Mouse (Mus musculus) small intestine, adult 2 months (tissue): Measurements from ENCODE around the gene Egln2. TPM values are rescaled to one million over a fixed set of nuclear protein-coding genes. Genes with fewer than 3 reads are reported as not detected.

ENCODE experiments used
- H3K27ac ChIP-seq: fragments of 200-500 bp; 2 replicates; pipeline ENCODE4 v1.5.1; 2012; ENCODE audit warnings: low read depth, low read length, control low read depth, inconsistent platforms; ENCODE audit not compliant: insufficient read depth
- H3K27me3 ChIP-seq: fragments of 200-500 bp; 2 replicates; pipeline ENCODE4 v1.6.1; 2012; ENCODE audit warnings: mild to moderate bottlenecking, moderate library complexity, low read length, inconsistent platforms; ENCODE audit not compliant: control insufficient read depth, insufficient read depth
- H3K36me3 ChIP-seq: fragments of 200-500 bp; 2 replicates; pipeline ENCODE4 v1.6.1; 2012; ENCODE audit warnings: mild to moderate bottlenecking, low read length, control low read depth, inconsistent platforms; ENCODE audit not compliant: control insufficient read depth, insufficient read depth
- H3K4me1 ChIP-seq: fragments of 200-500 bp; 2 replicates; pipeline ENCODE4 v1.6.1; 2012; ENCODE audit warnings: low read length, inconsistent platforms, mixed read lengths; ENCODE audit not compliant: control insufficient read depth, insufficient read depth, insufficient read length
- H3K4me3 ChIP-seq: fragments of 200-500 bp; 2 replicates; pipeline ENCODE4 v1.5.1; 2012; ENCODE audit warnings: low read depth, mild to moderate bottlenecking, control low read depth, inconsistent platforms, low read length, moderate library complexity
- CTCF ChIP-seq: fragments of 200-500 bp; IDR thresholded peaks from 2 replicates; pipeline ENCODE4 v1.5.1; 2012; ENCODE audit warnings: low read depth, mild to moderate bottlenecking, control low read depth, inconsistent platforms, low read length, moderate library complexity, mixed read lengths; ENCODE audit not compliant: insufficient replicate concordance, insufficient read length; ENCODE audit errors: extremely low read depth
- POLR2A ChIP-seq: fragments of 200-500 bp; IDR thresholded peaks from 2 replicates; pipeline ENCODE4 v1.6.1; 2012; ENCODE audit warnings: low read depth, mild to moderate bottlenecking, control low read depth, inconsistent platforms, low read length, moderate library complexity
- WGBS: fragments of 180-500 bp; shearing (Covaris S2); methylation state at CpG from one replicate; pipeline ENCODE4 v1.1.7; 2018; 5-methylcytosine and 5-hydroxymethylcytosine counted together
- polyA plus RNA-seq: library from polyadenylated mRNA; depleted of rRNA; stranded (reverse); fragments of >200 nt; gene quantifications from 2 replicates; pipeline ENCODE4 v1.2.3, GENCODE M21; 2012; rRNA removed

Egln2 gene
- polyA plus RNA-seq = 64.8 and 129 TPM in 2 replicates

GRCm38 (mm10) chr7:27166614-27167474 lies at the start of gene Egln2:
TSS of gene Egln2 (minus strand) at chr7:27166802.
- peaks cover 5% of the 10 kb centered on the region for H3K36me3 ChIP-seq
- no peaks in the 10 kb centered on the region for H3K27me3 ChIP-seq
- 1% methylated on average over 61 of the region's 61 CpGs for WGBS
- peaks cover 28% of the 10 kb centered on the region for H3K4me1 ChIP-seq
- TF ChIP-seq POLR2A (no peak; the same call in 1 of the 2 replicates), CTCF (no peak)
- H3K4me3 ChIP-seq = peak within 1 kb of the TSS; percentile 81
- H3K27ac ChIP-seq = peak within 1 kb of the TSS; percentile 95

DNA sequence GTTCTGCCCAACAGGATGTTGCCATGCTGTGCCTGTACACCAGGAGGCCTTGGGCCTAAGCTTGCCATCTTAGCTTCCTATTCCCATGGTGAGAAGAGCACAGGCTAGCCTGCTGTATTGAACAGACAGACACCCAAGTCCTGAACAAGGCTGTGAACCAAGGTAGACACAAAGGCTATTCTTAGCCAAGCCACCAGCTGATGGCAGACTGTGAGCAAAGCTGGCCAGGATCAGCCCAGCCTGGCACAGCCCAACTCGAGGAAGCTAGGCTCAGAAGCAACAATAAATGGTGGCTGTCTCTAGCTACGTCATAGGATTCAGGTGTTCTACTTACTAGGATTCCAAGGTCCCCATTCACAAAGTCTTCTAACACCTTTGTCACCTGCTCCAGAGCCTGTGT lies 46.0 kb upstream of the Egln2 start:
- no peaks in the 10 kb centered on the region for H3K27me3 ChIP-seq
- no peak for TF ChIP-seq CTCF
- no peak for TF ChIP-seq POLR2A
- H3K4me1 ChIP-seq = no peaks in the 10 kb centered on the region
- 77% methylated on average over 2 of the region's 2 CpGs for WGBS
- H3K4me3 ChIP-seq = no peak overlapping the region
- H3K27ac ChIP-seq = no peak overlapping the region
- peaks cover 74% of the 10 kb centered on the region for H3K36me3 ChIP-seq

GRCm38 (mm10) chr7:27203730-27204449 lies 37.3 kb upstream of the Egln2 start:
- no peaks in the 10 kb centered on the region for H3K27me3 ChIP-seq
- H3K36me3 ChIP-seq = peaks cover 29% of the 10 kb centered on the region
- 77% methylated on average over 8 of the region's 8 CpGs for WGBS
- H3K27ac ChIP-seq = no peak overlapping the region
- H3K4me1 ChIP-seq = peaks cover 13% of the 10 kb centered on the region; the same call in 1 of the 2 replicates
- no peak overlapping the region for H3K4me3 ChIP-seq
- no peak for TF ChIP-seq CTCF
- no peak for TF ChIP-seq POLR2A

DNA sequence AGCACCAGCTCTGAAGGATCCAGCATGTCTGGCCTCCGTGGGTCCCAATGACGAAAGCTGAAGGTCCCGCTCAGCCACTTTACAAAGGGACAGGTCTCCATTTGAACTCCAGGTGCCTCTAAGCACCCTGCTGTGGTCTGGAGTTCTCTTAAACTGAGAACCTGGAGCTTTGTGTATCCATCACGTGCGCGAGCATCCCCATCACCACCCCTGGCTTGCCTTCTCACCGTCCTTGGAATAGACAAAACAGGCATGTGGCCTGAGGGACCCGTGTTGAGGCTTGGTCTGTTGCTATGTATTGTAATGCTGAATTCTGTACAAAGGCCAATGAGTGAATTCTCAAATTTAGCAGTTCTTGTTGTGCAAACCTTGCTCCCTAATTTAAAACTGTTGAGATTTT lies 32.2 kb upstream of the Egln2 start:
- WGBS = 89% methylated on average over 8 of the region's 8 CpGs
- Histone ChIP-seq H3K27me3 (no peaks in the 10 kb centered on the region), H3K27ac (0 out of 2 replicates have a peak overlapping the region, but pooled peaks have one; percentile 11), H3K4me3 (no peak overlapping the region), H3K4me1 (peaks cover 22% of the 10 kb centered on the region; the same call in 1 of the 2 replicates), H3K36me3 (peaks cover 12% of the 10 kb centered on the region)
- TF ChIP-seq CTCF = no peak
- no peak for TF ChIP-seq POLR2A

DNA sequence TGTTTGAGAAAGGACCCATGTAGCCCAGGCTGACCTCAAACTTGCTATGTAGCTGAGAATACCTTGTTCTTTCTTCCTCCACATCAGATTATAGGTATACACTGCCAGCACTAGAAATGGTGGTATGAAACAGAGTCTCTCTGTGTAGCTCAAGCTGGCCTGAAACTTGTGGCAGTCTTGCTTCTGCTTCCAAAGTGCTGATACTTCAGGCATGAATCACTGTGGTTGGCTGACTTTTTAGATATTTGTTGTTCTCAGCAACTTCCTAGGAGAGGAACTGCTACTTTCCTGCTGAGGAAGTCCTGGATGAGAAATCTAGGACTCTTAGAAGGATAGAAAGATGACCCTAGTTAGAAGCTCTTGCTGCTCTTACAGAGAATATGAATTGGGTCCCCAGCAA lies 31.8 kb upstream of the Egln2 start:
- H3K36me3 ChIP-seq = peaks cover 15% of the 10 kb centered on the region
- no peaks in the 10 kb centered on the region for H3K27me3 ChIP-seq
- peaks cover 23% of the 10 kb centered on the region; the same call in 1 of the 2 replicates for H3K4me1 ChIP-seq
- no peak overlapping the region for H3K4me3 ChIP-seq
- 0 out of 2 replicates have a peak overlapping the region, but pooled peaks have one; percentile 11 for H3K27ac ChIP-seq
- TF ChIP-seq CTCF = no peak

DNA sequence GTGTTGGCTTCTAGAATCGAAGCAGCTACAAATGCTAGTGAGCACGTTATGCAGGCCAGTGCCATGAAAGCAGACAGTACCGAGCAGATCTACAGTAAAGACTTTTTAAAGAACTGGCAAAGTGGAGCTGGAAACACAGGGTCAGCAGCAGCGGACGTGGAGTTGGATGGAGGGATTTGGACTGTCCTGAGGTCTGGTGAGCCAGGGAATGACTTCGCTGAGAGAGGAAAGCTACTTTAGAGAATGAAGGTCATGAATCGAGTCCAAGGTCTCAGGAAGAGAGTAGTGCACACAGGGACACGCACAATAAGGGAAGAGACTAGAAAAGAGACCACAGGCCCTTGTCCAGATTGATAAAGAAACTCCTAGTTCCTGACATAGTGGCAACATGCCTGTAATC lies 31.0 kb upstream of the Egln2 start:
- peaks cover 16% of the 10 kb centered on the region; the same call in 1 of the 2 replicates for H3K4me1 ChIP-seq
- no peaks in the 10 kb centered on the region for H3K27me3 ChIP-seq
- H3K36me3 ChIP-seq = peaks cover 20% of the 10 kb centered on the region
- peak overlapping the region; percentile 40; the same call in 1 of the 2 replicates for H3K27ac ChIP-seq
- H3K4me3 ChIP-seq = no peak overlapping the region
- WGBS = 88% methylated on average over 8 of the region's 8 CpGs
- no peak for TF ChIP-seq POLR2A
- TF ChIP-seq CTCF = no peak

DNA sequence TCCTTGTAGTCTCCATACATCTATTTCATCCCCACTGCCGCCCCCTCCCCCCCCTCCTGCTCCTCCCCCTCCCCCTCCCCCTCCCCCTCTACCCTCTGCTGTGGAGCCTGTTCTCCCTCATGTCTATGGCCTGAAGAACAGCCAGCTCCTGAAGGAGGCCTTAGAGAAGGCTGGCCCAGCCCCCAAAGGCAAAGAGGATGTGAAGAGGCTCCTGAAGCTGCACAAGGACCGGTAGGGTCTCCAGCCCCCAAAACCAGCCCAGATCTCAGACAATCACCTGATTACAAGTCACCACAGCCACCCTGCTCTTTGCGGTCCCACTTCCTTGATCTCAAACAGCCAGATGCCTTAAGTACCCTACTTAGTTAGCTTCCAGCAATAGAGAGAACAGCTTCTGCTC lies 30.5 kb upstream of the Egln2 start:
- Histone ChIP-seq H3K36me3 (peaks cover 25% of the 10 kb centered on the region), H3K4me3 (no peak overlapping the region), H3K27ac (0 out of 2 replicates have a peak overlapping the region, but pooled peaks have one; percentile 10), H3K27me3 (no peaks in the 10 kb centered on the region), H3K4me1 (peaks cover 12% of the 10 kb centered on the region; the same call in 1 of the 2 replicates)
- WGBS = 86% methylated on average over 3 of the region's 3 CpGs
- TF ChIP-seq CTCF (no peak), POLR2A (no peak)
